Mouse (Mus musculus): ENCODE data around the gene Cyb5r3.

The Cyb5r3 gene

DNA sequence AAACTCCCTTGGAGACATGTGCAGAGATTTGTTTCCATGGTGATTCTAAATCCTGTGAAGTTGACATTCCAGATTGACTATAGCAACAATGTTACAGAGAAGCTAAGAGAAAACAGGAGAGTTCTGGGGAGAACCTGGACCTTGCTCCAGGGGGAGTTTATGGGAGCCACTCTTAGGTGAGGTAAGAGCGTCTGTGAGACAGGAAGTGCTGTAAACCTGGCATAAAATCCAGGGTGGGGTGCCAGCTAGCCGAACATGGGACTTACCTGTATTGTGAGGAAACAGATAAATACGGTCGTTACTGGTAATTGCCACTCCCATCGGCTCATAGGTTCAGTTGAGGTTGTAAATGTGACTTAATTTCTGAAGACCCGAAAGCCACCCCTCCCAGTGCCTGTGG is 66.0 kb downstream of the Cyb5r3 start:
- no peak for DNase-seq (ENCODE audit: low read depth, low spot score)
